Mouse (Mus musculus): ENCODE measurements around the gene Asb16. TPM values are rescaled to one million over a fixed set of nuclear protein-coding genes. Genes with fewer than 3 reads are reported as not detected.
"Not testable (repeated sequence)": the region's sequence is repeated elsewhere in the genome, so short reads cannot be mapped to it uniquely, and the experiment has no call there.

Asb16 gene
- polyA plus RNA-seq, 2 experiments = 0.05 to 0.44 TPM

- H3K4me1 ChIP-seq (replicated peaks; ENCODE audit: control insufficient read depth in 2 of 2, insufficient read depth in 2 of 2, low read length in 1 of 2) = no peaks in the 10 kb centered on the region; a peak in 3 of 4 replicates
- no peak overlapping the region for H3K4me2 ChIP-seq (ENCODE audit: low read depth)
- no peaks in the 10 kb centered on the region for H3K9me3 ChIP-seq (ENCODE audit: control insufficient read depth, low read length)
- no peak overlapping the region for H3K9ac ChIP-seq (replicated peaks)
- H3K27ac ChIP-seq = no peak overlapping the region
- ATAC-seq (ENCODE audit: insufficient read depth) = no peak
- no peak for DNase-seq (ENCODE audit: low read depth in 3 of 3, low spot score in 3 of 3)
- 69% methylated on average over 12 of the region's 12 CpGs for WGBS (ENCODE audit: insufficient replicate concordance)
- TF ChIP-seq CTCF (IDR thresholded peaks at IDR 0.05; ENCODE audit: low read depth) (no peak), EP300 (IDR thresholded peaks at IDR 0.05; ENCODE audit: low read depth) (no peak)
- H3K4me3 ChIP-seq (ENCODE audit: insufficient read depth in 1 of 2, low read depth in 2 of 2, low read length in 2 of 2) = no peak overlapping the region
- H3K36me3 ChIP-seq (replicated peaks; ENCODE audit: control insufficient read depth, insufficient read depth, low read depth) = no peaks in the 10 kb centered on the region
- no peaks in the 10 kb centered on the region for H3K27me3 ChIP-seq (ENCODE audit: control insufficient read depth, insufficient read depth, low read length)
These were observed 9.2 kb downstream of the Asb16 start for GRCm38 (mm10) chr11:102277754-102278153.

- Histone ChIP-seq H3K4me3 (ENCODE audit: insufficient read depth in 1 of 2, low read depth in 2 of 2, low read length in 2 of 2) (no peak overlapping the region), H3K27ac (no peak overlapping the region), H3K36me3 (replicated peaks; ENCODE audit: control insufficient read depth, insufficient read depth, low read depth) (no peaks in the 10 kb centered on the region), H3K9ac (replicated peaks) (no peak overlapping the region), H3K9me3 (ENCODE audit: control insufficient read depth, low read length) (no peaks in the 10 kb centered on the region), H3K27me3 (ENCODE audit: control insufficient read depth, insufficient read depth, low read length) (no peaks in the 10 kb centered on the region), H3K4me1 (replicated peaks; ENCODE audit: control insufficient read depth in 2 of 2, insufficient read depth in 2 of 2, low read length in 1 of 2) (peaks cover 6 to 7% of the 10 kb centered on the region in 2 experiments), H3K4me2 (ENCODE audit: low read depth) (no peak overlapping the region)
- no peak for DNase-seq (ENCODE audit: low read depth in 3 of 3, low spot score in 3 of 3)
- no peak for ATAC-seq (ENCODE audit: insufficient read depth)
- TF ChIP-seq EP300 (IDR thresholded peaks at IDR 0.05; ENCODE audit: low read depth) (no peak), CTCF (IDR thresholded peaks at IDR 0.05; ENCODE audit: low read depth) (no peak)
- WGBS (ENCODE audit: insufficient replicate concordance) = 70% methylated on average over 3 of the region's 3 CpGs
These were observed 11.1 kb downstream of the Asb16 start for GRCm38 (mm10) chr11:102279595-102279994.

- 65% methylated on average over 6 of the region's 6 CpGs for WGBS (ENCODE audit: insufficient replicate concordance)
These were observed 11.7 kb downstream of the Asb16 start for GRCm38 (mm10) chr11:102280267-102280666.

GRCm38 (mm10) chr11:102283922-102284321 is 15.4 kb downstream of the Asb16 start:
- TF ChIP-seq CTCF (IDR thresholded peaks at IDR 0.05; ENCODE audit: low read depth) (0 out of 2 replicates have a peak, but pooled peaks have one; percentile 21), EP300 (IDR thresholded peaks at IDR 0.05; ENCODE audit: low read depth) (no peak)
- H3K27ac ChIP-seq = peak overlapping the region; percentile 68
- H3K9ac ChIP-seq (replicated peaks) = peak overlapping the region; percentile 31; the same call in 1 of the 2 replicates
- DNase-seq (ENCODE audit: low read depth in 3 of 3, low spot score in 3 of 3) (peak in 1 of 3 experiments; percentile 18), ATAC-seq (ENCODE audit: insufficient read depth) (no peak)
- WGBS (ENCODE audit: insufficient replicate concordance) = 74% methylated on average over 6 of the region's 6 CpGs
- H3K4me3 ChIP-seq (ENCODE audit: insufficient read depth in 1 of 2, low read depth in 2 of 2, low read length in 2 of 2) = peak overlapping the region in 1 of 2 experiments; percentile 78; a peak in 2 of 4 replicates
- H3K36me3 ChIP-seq (replicated peaks; ENCODE audit: control insufficient read depth, insufficient read depth, low read depth) = peaks cover 2% of the 10 kb centered on the region
- H3K9me3 ChIP-seq (ENCODE audit: control insufficient read depth, low read length) = no peaks in the 10 kb centered on the region
- H3K27me3 ChIP-seq (ENCODE audit: control insufficient read depth, insufficient read depth, low read length) = no peaks in the 10 kb centered on the region
- peak overlapping the region; percentile 69 for H3K4me2 ChIP-seq (ENCODE audit: low read depth)
- H3K4me1 ChIP-seq (replicated peaks; ENCODE audit: control insufficient read depth in 2 of 2, insufficient read depth in 2 of 2, low read length in 1 of 2) = peaks cover 9 to 24% of the 10 kb centered on the region in 2 experiments

More at GRCm38 (mm10) chr11:102280267-102280666, 11.7 kb downstream of the Asb16 start:
- H3K4me2 ChIP-seq (ENCODE audit: low read depth); H3K36me3 ChIP-seq (replicated peaks; ENCODE audit: control insufficient read depth, insufficient read depth, low read depth); H3K9ac ChIP-seq (replicated peaks); ATAC-seq (ENCODE audit: insufficient read depth); H3K27me3 ChIP-seq (ENCODE audit: control insufficient read depth, insufficient read depth, low read length); H3K4me3 ChIP-seq (ENCODE audit: insufficient read depth in 1 of 2, low read depth in 2 of 2, low read length in 2 of 2); H3K4me1 ChIP-seq (replicated peaks; ENCODE audit: control insufficient read depth in 2 of 2, insufficient read depth in 2 of 2, low read length in 1 of 2); H3K27ac ChIP-seq; DNase-seq (ENCODE audit: low read depth in 3 of 3, low spot score in 3 of 3); H3K9me3 ChIP-seq (ENCODE audit: control insufficient read depth, low read length): not testable (repeated sequence)

- peak; percentile 98 to 99 (median 99) for DNase-seq (ENCODE audit: low read depth in 3 of 3, low spot score in 3 of 3)
- H3K9ac ChIP-seq (replicated peaks) = peak within 1 kb of the TSS; percentile 88
- under 1% methylated on average over 32 of the region's 32 CpGs for WGBS (ENCODE audit: insufficient replicate concordance)
These were observed 16.1 kb downstream of the Asb16 start, which contains the start of gene Tmub2 for GRCm38 (mm10) chr11:102284501-102285094. Tmub2 (plus strand) TSS chr11:102284931.

More at GRCm38 (mm10) chr11:102284501-102285094, 16.1 kb downstream of the Asb16 start, which contains the start of gene Tmub2:
- peaks cover 9 to 24% of the 10 kb centered on the region in 2 experiments for H3K4me1 ChIP-seq (replicated peaks; ENCODE audit: control insufficient read depth in 2 of 2, insufficient read depth in 2 of 2, low read length in 1 of 2)
- peak within 1 kb of the TSS; percentile 68 for H3K27ac ChIP-seq
- peak within 1 kb of the TSS; percentile 69 for H3K4me2 ChIP-seq (ENCODE audit: low read depth)
- peak within 1 kb of the TSS; percentile 78 to 81 for H3K4me3 ChIP-seq (ENCODE audit: insufficient read depth in 1 of 2, low read depth in 2 of 2, low read length in 2 of 2)
- TF ChIP-seq EP300 (IDR thresholded peaks at IDR 0.05; ENCODE audit: low read depth) (no peak), CTCF (IDR thresholded peaks at IDR 0.05; ENCODE audit: low read depth) (no peak; the same call in 1 of the 2 replicates)
- H3K9me3 ChIP-seq (ENCODE audit: control insufficient read depth, low read length) = no peaks in the 10 kb centered on the region
- peak; percentile 89 for ATAC-seq (ENCODE audit: insufficient read depth)
- H3K36me3 ChIP-seq (replicated peaks; ENCODE audit: control insufficient read depth, insufficient read depth, low read depth) = peaks cover 2% of the 10 kb centered on the region
- no peaks in the 10 kb centered on the region for H3K27me3 ChIP-seq (ENCODE audit: control insufficient read depth, insufficient read depth, low read length)

All from liver, embryonic 14.5 days (tissue).